Mouse (Mus musculus) CD4-positive, CD25-positive, alpha-beta regulatory T cell, adult 4 months (primary cell): ENCODE data around the gene Id2. TPM values are rescaled to one million over a fixed set of nuclear protein-coding genes. Genes with fewer than 3 reads are reported as not detected.
A peak's percentile ranks its signal among the peaks of the same experiment; 100 is the strongest.

ENCODE experiments used
- ATAC-seq: one replicate; pipeline ENCODE4 v1.8.0; 2017
- polyA plus RNA-seq, 2 experiments: library from polyadenylated mRNA; unstranded; fragments of 100-300 nt; shearing (Covaris generic); gene quantifications; one replicate each; pipeline ENCODE4 v1.2.1; 2017

The Id2 gene
- polyA plus RNA-seq, 2 experiments from 2014 or later: 249 to 258 TPM

GRCm38 (mm10) chr12:25104541-25104940 lies 7.6 kb upstream of the Id2 start:
- no peak for ATAC-seq

GRCm38 (mm10) chr12:25103911-25104310 lies 7.0 kb upstream of the Id2 start:
- ATAC-seq: no peak

DNA sequence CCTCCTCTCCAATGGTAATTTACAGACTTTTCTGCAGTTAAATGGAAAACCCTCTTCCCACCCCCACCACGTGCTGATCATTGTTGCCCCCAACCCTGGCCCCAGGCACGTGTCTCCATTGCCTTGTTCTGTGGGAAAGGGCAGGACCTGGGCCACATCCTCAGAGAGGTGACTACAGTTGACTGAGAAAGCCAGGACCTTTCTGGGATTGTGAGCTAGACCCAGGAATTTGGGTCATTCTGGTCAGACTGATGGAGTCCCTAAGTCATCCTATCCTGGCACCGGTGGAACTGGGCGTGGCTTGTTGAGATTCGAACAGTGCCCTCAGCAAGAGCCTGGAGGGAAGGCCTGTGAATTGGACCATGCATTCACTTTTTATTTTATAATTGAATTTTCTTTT lies 4.4 kb upstream of the Id2 start:
- ATAC-seq: no peak

DNA sequence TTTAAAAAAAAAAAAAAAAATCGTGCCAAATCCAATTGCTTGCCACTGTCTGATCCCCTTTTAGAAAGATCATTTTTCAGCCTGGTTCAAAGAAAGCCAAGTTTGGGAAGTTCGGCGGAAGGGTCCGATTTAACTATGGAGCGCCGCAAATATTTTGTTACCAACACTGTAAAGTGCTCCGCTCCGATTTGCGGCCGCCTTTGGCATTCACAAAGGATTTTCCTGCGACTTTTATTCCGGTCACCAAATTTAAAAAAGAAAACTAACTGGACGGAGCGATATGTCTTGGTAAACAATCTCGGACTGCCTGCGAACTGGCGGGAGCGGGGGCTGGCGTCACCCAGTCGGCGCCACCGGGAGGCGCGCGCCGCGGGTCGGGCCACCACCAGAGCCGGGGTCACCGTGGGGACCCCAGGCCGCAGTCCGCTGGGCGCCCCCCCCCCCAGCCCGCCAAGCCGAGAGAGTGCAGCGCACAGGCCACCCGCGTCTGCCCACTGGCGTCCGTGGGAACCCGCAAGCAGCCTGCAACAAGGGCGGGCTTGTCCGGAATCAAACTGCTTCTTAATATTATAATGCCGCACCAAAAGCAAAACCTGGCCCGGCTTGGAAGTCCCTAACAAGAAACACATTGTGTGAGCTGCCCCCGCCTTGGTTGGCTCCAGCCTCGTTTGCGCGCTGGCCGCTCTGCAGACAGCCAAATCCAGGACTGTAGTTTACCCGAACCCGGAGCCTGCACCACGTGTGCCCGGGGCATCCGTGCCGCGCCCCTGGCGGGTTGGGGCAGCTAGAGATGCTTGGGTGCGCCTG lies 3.7 kb upstream of the Id2 start:
- no peak for ATAC-seq

DNA sequence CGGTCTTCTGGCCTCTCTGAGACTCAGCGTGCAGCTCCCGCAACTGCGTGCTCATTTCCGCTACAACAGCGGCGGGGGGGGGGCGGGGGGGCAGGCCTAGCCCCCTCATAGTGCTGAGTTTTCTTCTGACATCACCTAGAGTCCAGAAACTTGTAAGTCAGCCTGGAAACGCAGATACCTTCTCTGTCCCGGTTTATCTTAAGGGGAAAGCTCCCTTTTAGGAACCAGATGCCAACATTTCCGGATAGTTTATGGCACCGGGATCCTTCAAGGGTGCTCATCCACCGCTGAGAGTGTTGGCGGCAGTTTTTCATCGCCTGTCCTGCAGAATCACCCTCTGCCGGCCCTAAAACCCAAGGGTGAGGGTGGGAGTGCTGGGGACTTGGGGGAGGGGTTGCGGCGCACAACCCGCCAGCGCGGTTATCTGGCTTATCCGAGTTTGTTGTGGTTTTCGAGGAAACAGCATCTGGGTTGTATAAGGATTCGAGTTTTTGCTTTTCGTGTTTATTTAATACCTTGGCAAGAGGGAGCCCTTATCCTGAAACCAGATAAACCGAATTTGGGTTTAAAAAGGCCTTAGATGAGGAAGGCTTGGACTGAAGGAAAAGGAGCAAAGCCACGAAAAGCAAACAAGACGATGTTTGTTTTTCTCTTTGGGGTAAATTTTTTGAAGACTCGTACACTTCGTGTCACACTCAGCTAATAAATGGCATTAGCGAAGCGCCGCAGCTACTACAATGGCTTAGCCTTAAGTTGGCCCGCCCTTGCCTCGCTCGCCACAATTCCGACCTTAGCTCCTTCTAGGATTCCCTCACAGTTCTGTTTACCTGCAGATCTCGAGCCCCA lies 2.8 kb upstream of the Id2 start:
- ATAC-seq: no peak

DNA sequence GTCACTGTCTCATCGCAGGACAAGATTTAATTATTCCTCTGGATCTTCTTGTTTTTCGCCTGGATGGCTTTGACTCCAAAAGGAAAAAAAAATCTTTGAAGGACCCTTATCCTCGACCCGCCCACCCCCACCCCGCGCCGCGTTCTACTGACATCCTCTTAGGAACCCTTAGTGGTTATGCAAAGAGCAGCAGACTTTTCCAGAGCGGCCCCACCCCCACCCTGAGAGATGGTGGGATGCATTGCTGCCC lies 2.3 kb upstream of the Id2 start:
- no peak for ATAC-seq

- ATAC-seq: peak; percentile 30
Measured at GRCm38 (mm10) chr12:25098561-25099312, 1.8 kb upstream of the Id2 start.

DNA sequence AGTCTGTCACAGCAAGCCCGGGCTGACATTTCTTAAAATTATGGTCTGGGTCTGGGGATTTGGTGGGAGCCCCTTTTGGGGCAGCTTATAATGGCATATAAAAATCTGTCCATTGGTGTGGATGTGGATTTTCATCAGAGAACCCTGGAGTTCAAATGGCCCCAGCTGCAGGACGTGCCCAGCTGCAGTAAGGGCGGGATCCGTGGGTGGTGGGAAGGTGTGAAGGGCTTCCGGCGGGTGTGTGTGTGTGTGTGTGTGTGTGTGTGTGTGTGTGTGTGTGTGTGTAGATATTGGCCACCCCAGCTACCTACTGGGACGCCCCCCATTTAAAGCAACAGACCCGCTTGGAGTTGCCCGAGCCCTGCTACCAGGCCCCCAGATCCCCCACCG lies 1.2 kb upstream of the Id2 start:
- ATAC-seq: no peak

GRCm38 (mm10) chr12:25097210-25098160 lies 545 bp upstream of the Id2 start:
- no peak for ATAC-seq

- ATAC-seq: no peak
Measured at GRCm38 (mm10) chr12:25096640-25097051, 294 bp downstream of the Id2 start.

DNA sequence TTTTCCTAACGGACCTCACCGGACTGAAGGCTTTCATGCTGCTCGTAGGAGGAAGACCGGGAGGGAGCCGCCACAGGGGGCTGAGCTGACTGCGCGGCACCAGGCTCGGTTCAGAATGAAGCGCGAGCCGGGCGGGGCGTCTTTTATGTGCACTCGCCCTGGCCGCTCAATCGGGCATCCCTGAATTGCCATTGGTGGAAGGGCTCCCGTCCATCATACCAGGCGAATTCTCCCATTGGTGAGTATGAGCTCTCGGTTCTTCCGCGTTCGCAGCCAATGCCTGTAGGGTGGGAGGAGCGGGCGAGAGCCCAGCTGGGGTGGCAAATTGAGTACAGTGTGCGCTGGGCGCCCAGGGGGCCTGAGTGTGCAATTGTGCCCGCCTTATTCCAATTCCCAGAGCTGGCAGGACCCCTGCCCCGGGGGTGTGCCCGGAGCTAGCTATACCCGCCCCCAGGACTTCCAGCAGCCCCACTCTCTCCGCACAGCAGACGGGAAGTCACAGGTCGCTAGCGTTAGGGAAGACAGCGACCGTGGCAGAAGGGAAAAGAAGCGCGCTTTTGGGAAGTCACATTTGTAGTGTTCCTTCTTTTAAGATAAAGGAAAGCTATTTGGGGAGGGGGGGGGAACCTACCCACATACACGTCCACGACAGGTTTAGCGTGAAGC lies 833 bp downstream of the Id2 start:
- ATAC-seq: peak; percentile 88

DNA sequence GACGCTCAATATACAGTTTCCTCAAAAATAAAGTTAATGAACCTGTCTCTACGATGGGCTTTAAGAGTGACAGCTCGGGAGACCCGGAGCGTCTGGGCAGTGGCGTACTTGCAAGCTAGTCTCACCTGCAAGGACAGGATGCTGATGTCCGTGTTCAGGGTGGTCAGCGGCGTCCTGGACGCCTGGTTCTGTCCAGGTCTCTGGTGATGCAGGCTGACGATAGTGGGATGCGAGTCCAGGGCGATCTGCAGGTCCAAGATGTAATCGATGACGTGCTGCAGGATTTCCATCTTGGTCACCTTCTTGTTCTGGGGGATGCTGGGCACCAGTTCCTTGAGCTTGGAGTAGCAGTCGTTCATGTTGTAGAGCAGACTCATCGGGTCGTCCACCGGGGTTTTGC lies 1.4 kb downstream of the Id2 start:
- peak; percentile 7 for ATAC-seq

- peak; percentile 2 for ATAC-seq
Measured at GRCm38 (mm10) chr12:25094621-25095521, 2.1 kb downstream of the Id2 start.

- ATAC-seq: no peak
Measured at GRCm38 (mm10) chr12:25093241-25093774, 3.6 kb downstream of the Id2 start.

GRCm38 (mm10) chr12:25092751-25093211 lies 4.2 kb downstream of the Id2 start:
- no peak for ATAC-seq

- ATAC-seq: peak; percentile 32
Measured at GRCm38 (mm10) chr12:25092027-25092704, 4.8 kb downstream of the Id2 start.

DNA sequence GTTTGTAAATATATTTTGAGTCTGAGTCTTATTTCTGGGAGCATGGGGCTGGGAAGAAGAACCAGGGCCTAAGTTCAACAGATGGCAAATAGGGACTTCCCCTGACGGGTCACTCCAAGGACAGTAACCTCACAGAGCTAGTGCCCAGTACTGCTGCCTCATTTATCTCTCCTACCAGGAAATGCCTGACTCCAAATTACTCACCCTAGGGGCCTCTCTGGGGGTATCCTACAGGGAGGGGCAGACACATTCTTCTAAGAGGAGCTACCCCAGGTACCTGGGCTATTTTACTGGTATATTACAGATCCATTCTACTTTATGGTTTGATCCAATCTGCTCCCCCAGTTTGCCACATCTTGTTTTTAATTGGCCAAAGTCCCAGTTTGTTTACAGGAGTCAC lies 7.5 kb downstream of the Id2 start:
- no peak for ATAC-seq

DNA sequence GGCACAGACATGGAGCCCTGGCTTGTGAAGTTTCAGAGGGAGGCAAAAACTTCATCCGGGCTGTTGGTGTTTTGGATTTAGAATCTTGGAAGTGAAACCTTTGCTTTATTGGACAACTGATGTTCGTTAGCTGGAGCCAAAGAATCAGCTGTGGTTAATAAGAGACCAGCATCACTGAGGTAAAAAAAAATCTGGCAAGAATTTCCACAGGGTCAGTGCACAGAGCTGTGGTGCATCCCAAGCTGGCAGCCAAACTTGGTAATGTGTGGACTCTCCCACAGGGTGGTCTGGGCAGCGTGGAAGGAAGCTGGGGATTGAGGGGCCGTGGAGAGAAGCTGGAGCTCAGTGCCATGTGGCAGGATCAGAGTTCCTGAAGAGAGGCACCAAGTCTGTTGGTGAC lies 10.0 kb downstream of the Id2 start:
- no peak for ATAC-seq
